Mouse (Mus musculus) stomach, postnatal 0 days (tissue): Measurements from ENCODE around the gene Shroom3. TPM values are rescaled to one million over a fixed set of nuclear protein-coding genes. Genes with fewer than 3 reads are reported as not detected.
A peak's percentile ranks its signal among the peaks of the same experiment; 100 is the strongest.

Experiments
- ATAC-seq: fragments of 200-750 bp; cut with Nextera tagmentation; 2 replicates; pipeline ENCODE4 v1.8.0; 2017; ENCODE audit not compliant: low FRiP score, low TSS enrichment
- DNase-seq: peaks from one replicate; pipeline ENCODE4 v3.0.0-alpha.2; 2016; ENCODE audit warnings: low spot score
- H3K27ac ChIP-seq: fragments of 300-500 bp; sonication (generic); replicated peaks from 2 replicates; pipeline ENCODE4 v1.5.1; 2014; ENCODE audit warnings: mild to moderate bottlenecking, control low read depth
- H3K27me3 ChIP-seq: fragments of 300-500 bp; sonication (generic); 2 replicates; pipeline ENCODE4 v1.6.1; 2014; ENCODE audit warnings: low read length; ENCODE audit not compliant: control insufficient read depth, insufficient read depth
- H3K36me3 ChIP-seq: fragments of 300-500 bp; sonication (generic); 2 replicates; pipeline ENCODE4 v1.6.1; 2014; ENCODE audit warnings: low read length, mixed read lengths; ENCODE audit not compliant: control insufficient read depth, insufficient read depth
- H3K4me1 ChIP-seq: fragments of 300-500 bp; sonication (generic); replicated peaks from 2 replicates; pipeline ENCODE4 v1.6.1; 2014; ENCODE audit warnings: antibody characterized with exemption; ENCODE audit not compliant: control insufficient read depth, insufficient read depth
- H3K4me2 ChIP-seq: fragments of 300-500 bp; sonication (generic); replicated peaks from 2 replicates; pipeline ENCODE4 v1.6.1; 2014; ENCODE audit warnings: low read depth, mild to moderate bottlenecking, control low read depth, moderate library complexity
- H3K4me3 ChIP-seq: fragments of 300-500 bp; sonication (generic); 2 replicates; pipeline ENCODE4 v1.5.1; 2014; ENCODE audit warnings: low read depth, low read length, control low read depth
- H3K9ac ChIP-seq: fragments of 300-500 bp; sonication (generic); 2 replicates; pipeline ENCODE4 v1.6.1; 2014; ENCODE audit warnings: mild to moderate bottlenecking, low read length, control low read depth, mixed read lengths
- H3K9me3 ChIP-seq: fragments of 300-500 bp; sonication (generic); 2 replicates; pipeline ENCODE4 v1.6.1; 2016; ENCODE audit warnings: low read length; ENCODE audit not compliant: control insufficient read depth
- CTCF ChIP-seq: IDR thresholded peaks from 2 replicates; pipeline ENCODE4 v1.5.1; 2016; ENCODE audit warnings: antibody characterized with exemption, low read depth, mild to moderate bottlenecking, moderate library complexity
- EP300 ChIP-seq: optimal IDR thresholded peaks from 2 replicates; pipeline ENCODE3; 2016; ENCODE audit warnings: antibody characterized with exemption
- WGBS: fragments of 180-500 bp; shearing (Covaris S2); extraction: QIAGEN DNeasy Blood & Tissue Kit; methylation state at CpG from one replicate; pipeline ENCODE4 v1.1.7; 2014; 5-methylcytosine and 5-hydroxymethylcytosine counted together
- polyA plus RNA-seq: library from polyadenylated mRNA; unstranded; fragments of >200 nt; fragmentation: Nextera tagmentation; extraction: Ambion mirVana; gene quantifications from 2 replicates; pipeline ENCODE4 v1.2.1, GENCODE M21; 2015

Shroom3 gene
- polyA plus RNA-seq, 1 experiment from 2014 or later: 11.4 TPM

DNA sequence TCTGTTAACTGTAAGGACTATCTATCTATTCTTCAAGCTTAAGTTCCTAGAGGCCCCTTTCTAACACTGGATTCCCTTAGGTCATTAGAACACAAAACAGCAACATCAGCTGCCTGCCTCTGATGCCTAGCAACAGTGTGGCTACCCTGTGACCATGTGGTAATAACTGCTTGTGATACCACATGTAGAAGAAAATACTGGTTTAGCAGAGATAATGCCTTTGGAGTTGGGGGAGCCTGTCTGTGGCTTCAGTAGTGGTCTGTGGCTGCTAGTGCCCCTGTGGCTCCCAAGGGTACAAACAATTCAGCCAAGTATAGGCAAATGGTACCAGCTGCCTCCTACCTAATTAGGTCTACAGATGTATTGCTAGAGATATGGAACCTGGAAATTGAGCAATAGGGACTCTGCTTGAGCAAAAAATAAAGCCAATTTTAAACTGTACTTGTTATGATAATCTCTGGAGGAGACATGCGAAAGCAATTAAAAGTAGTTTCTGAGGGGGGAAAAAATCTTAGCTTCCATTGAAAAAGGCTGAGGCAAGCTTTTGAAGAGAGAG lies 213.6 kb downstream of the Shroom3 start:
- Histone ChIP-seq H3K9me3 (no peaks in the 10 kb centered on the region), H3K9ac (no peak overlapping the region), H3K36me3 (no peaks in the 10 kb centered on the region), H3K4me3 (no peak overlapping the region), H3K4me1 (no peaks in the 10 kb centered on the region; the same call in 1 of the 2 replicates), H3K27ac (no peak overlapping the region), H3K4me2 (no peak overlapping the region; the same call in 1 of the 2 replicates), H3K27me3 (no peaks in the 10 kb centered on the region)
- ATAC-seq: no peak
- WGBS: 69% methylated on average over 1 of the region's 1 CpGs
- DNase-seq: no peak
- no peak for TF ChIP-seq EP300

GRCm38 (mm10) chr5:92897766-92898745 lies 214.8 kb downstream of the Shroom3 start:
- TF ChIP-seq CTCF: peak; percentile 25; the same call in 1 of the 2 replicates
- no peak for TF ChIP-seq EP300
- WGBS: under 1% methylated on average over 68 of the region's 96 CpGs
- H3K36me3 ChIP-seq: no peaks in the 10 kb centered on the region
- H3K27me3 ChIP-seq: no peaks in the 10 kb centered on the region
- H3K9ac ChIP-seq: peak overlapping the region; percentile 80
- DNase-seq (peak; percentile 95), ATAC-seq (peak; percentile 95)
- H3K9me3 ChIP-seq: no peaks in the 10 kb centered on the region
- peak overlapping the region; percentile 83 for H3K27ac ChIP-seq
- peak overlapping the region; percentile 95 for H3K4me2 ChIP-seq
- H3K4me3 ChIP-seq: peak overlapping the region; percentile 74
- no peaks in the 10 kb centered on the region for H3K4me1 ChIP-seq

- Histone ChIP-seq H3K27ac (peak overlapping the region; percentile 74), H3K4me2 (peak overlapping the region; percentile 35), H3K9me3 (no peaks in the 10 kb centered on the region), H3K9ac (peak overlapping the region; percentile 38), H3K4me3 (no peak overlapping the region), H3K27me3 (no peaks in the 10 kb centered on the region), H3K4me1 (no peaks in the 10 kb centered on the region; the same call in 1 of the 2 replicates), H3K36me3 (no peaks in the 10 kb centered on the region)
- ATAC-seq (no peak), DNase-seq (peak; percentile 48)
- TF ChIP-seq EP300 (no peak), CTCF (peak; percentile 45; the same call in 1 of the 2 replicates)
- 70% methylated on average over 5 of the region's 5 CpGs for WGBS
Measured at GRCm38 (mm10) chr5:92900470-92900869, 217.2 kb downstream of the Shroom3 start.

GRCm38 (mm10) chr5:92901870-92902269 lies 218.6 kb downstream of the Shroom3 start:
- Histone ChIP-seq H3K27me3 (no peaks in the 10 kb centered on the region), H3K4me3 (no peak overlapping the region), H3K9me3 (no peaks in the 10 kb centered on the region), H3K9ac (no peak overlapping the region), H3K4me1 (no peaks in the 10 kb centered on the region; the same call in 1 of the 2 replicates), H3K4me2 (no peak overlapping the region), H3K27ac (0 out of 2 replicates have a peak overlapping the region, but pooled peaks have one; percentile 14), H3K36me3 (no peaks in the 10 kb centered on the region)
- 56% methylated on average over 7 of the region's 7 CpGs for WGBS
- DNase-seq (no peak), ATAC-seq (no peak)
- TF ChIP-seq CTCF (no peak), EP300 (no peak)

GRCm38 (mm10) chr5:92905146-92905545 lies 221.9 kb downstream of the Shroom3 start:
- no peaks in the 10 kb centered on the region for H3K27me3 ChIP-seq
- no peak overlapping the region for H3K4me2 ChIP-seq
- DNase-seq (no peak), ATAC-seq (no peak)
- H3K4me1 ChIP-seq: no peaks in the 10 kb centered on the region; the same call in 1 of the 2 replicates
- H3K27ac ChIP-seq: peak overlapping the region; percentile 49
- WGBS: 64% methylated on average over 9 of the region's 9 CpGs
- TF ChIP-seq CTCF: no peak
- TF ChIP-seq EP300: no peak
- H3K9ac ChIP-seq: no peak overlapping the region
- H3K9me3 ChIP-seq: no peaks in the 10 kb centered on the region
- no peaks in the 10 kb centered on the region for H3K36me3 ChIP-seq
- H3K4me3 ChIP-seq: no peak overlapping the region
